Mouse (Mus musculus) midbrain, embryonic 14.5 days (tissue): ENCODE measurements around the gene Col18a1. TPM values are rescaled to one million over a fixed set of nuclear protein-coding genes. Genes with fewer than 3 reads are reported as not detected.

ENCODE experiments used
- ATAC-seq: fragments of 200-750 bp; cut with Nextera tagmentation; 2 replicates; pipeline ENCODE4 v1.8.0; 2017; ENCODE audit warnings: moderate number of reproducible peaks, moderate library complexity; ENCODE audit not compliant: low FRiP score, low TSS enrichment
- DNase-seq: peaks from one replicate; pipeline ENCODE4 v3.0.0-alpha.2; 2015
- H3K27ac ChIP-seq: fragments of 300-500 bp; sonication (generic); replicated peaks from 2 replicates; pipeline ENCODE4 v1.5.1; 2014; ENCODE audit warnings: mild to moderate bottlenecking, low read depth, low read length, moderate library complexity
- H3K27me3 ChIP-seq: fragments of 300-500 bp; sonication (generic); 2 replicates; pipeline ENCODE4 v1.6.1; 2014; ENCODE audit warnings: low read length, control low read depth, mixed read lengths; ENCODE audit not compliant: control insufficient read depth, insufficient read depth
- H3K36me3 ChIP-seq: fragments of 300-500 bp; sonication (generic); 2 replicates; pipeline ENCODE4 v1.6.1; 2014; ENCODE audit warnings: low read length, control low read depth; ENCODE audit not compliant: control insufficient read depth, insufficient read depth
- H3K4me1 ChIP-seq: fragments of 300-500 bp; sonication (generic); 2 replicates; pipeline ENCODE4 v1.6.1; 2014; ENCODE audit warnings: mild to moderate bottlenecking, antibody characterized with exemption, low read length, control low read depth; ENCODE audit not compliant: control insufficient read depth, insufficient read depth
- H3K4me2 ChIP-seq: fragments of 300-500 bp; sonication (generic); 2 replicates; pipeline ENCODE4 v1.6.1; 2014; ENCODE audit warnings: mild to moderate bottlenecking, low read length, moderate library complexity
- H3K4me3 ChIP-seq: fragments of 300-500 bp; sonication (generic); replicated peaks from 2 replicates; pipeline ENCODE4 v1.5.1; 2014; ENCODE audit warnings: low read depth, low read length
- H3K9ac ChIP-seq: fragments of 300-500 bp; sonication (generic); replicated peaks from 2 replicates; pipeline ENCODE4 v1.6.1; 2014; ENCODE audit warnings: mild to moderate bottlenecking, low read length, moderate library complexity
- H3K9me3 ChIP-seq: fragments of 300-500 bp; sonication (generic); 2 replicates; pipeline ENCODE4 v1.6.1; 2016; ENCODE audit warnings: low read length, control low read depth, mixed read lengths; ENCODE audit not compliant: control insufficient read depth
- WGBS: fragments of 180-500 bp; shearing (Covaris S2); extraction: QIAGEN DNeasy Blood & Tissue Kit; methylation state at CpG from one replicate; pipeline ENCODE4 v1.1.7; 2014; 5-methylcytosine and 5-hydroxymethylcytosine counted together
- polyA plus RNA-seq: library from polyadenylated mRNA; unstranded; fragments of >200 nt; fragmentation: Nextera tagmentation; extraction: Ambion mirVana; gene quantifications from 2 replicates; pipeline ENCODE4 v1.2.1, GENCODE M21; 2014

Col18a1 gene
- polyA plus RNA-seq, 1 experiment from 2014 or later = 33.0 TPM

DNA sequence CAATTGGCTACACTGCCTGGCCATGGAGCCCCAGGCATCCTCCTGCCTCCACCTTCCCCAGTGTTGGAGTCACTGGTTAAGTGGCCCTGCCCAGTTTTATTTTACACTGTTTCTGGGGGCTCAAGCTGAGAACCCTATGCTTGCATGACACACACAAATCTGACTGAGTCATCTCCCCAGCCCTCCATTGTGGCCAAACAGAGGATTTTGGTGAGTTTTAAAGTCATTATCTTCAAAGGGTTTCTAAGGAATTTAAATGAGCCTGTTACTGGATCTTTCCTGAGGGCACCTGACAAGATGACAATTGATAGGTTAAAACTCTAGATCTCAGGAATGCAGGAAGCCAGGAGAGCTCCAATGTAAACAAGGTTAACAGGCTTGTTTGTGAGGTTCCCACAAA is 27.1 kb upstream of the Col18a1 start:
- Histone ChIP-seq H3K36me3 (no peaks in the 10 kb centered on the region), H3K27ac (no peak overlapping the region), H3K4me1 (peaks cover 13% of the 10 kb centered on the region), H3K9me3 (no peaks in the 10 kb centered on the region), H3K4me3 (no peak overlapping the region), H3K27me3 (no peaks in the 10 kb centered on the region), H3K9ac (no peak overlapping the region), H3K4me2 (no peak overlapping the region)
- ATAC-seq = no peak
- DNase-seq = no peak

- ATAC-seq (no peak), DNase-seq (no peak)
- H3K9me3 ChIP-seq = no peaks in the 10 kb centered on the region
- no peaks in the 10 kb centered on the region for H3K27me3 ChIP-seq
- no peaks in the 10 kb centered on the region for H3K36me3 ChIP-seq
- H3K27ac ChIP-seq = no peak overlapping the region
- no peak overlapping the region for H3K4me3 ChIP-seq
- no peak overlapping the region for H3K9ac ChIP-seq
- no peak overlapping the region for H3K4me2 ChIP-seq
- 88% methylated on average over 17 of the region's 17 CpGs for WGBS
- peaks cover 13% of the 10 kb centered on the region for H3K4me1 ChIP-seq
Observed at GRCm38 (mm10) chr10:77192745-77193144, 26.4 kb upstream of the Col18a1 start.

GRCm38 (mm10) chr10:77190967-77191915 is 24.9 kb upstream of the Col18a1 start:
- DNase-seq (peak; percentile 64), ATAC-seq (peak; percentile 37; the same call in 1 of the 2 replicates)
- no peak overlapping the region for H3K27ac ChIP-seq
- H3K9ac ChIP-seq = no peak overlapping the region
- peaks cover 13% of the 10 kb centered on the region for H3K4me1 ChIP-seq
- H3K4me2 ChIP-seq = no peak overlapping the region
- no peaks in the 10 kb centered on the region for H3K36me3 ChIP-seq
- H3K4me3 ChIP-seq = no peak overlapping the region
- no peaks in the 10 kb centered on the region for H3K9me3 ChIP-seq
- H3K27me3 ChIP-seq = no peaks in the 10 kb centered on the region
- WGBS = 15% methylated on average over 10 of the region's 10 CpGs

DNA sequence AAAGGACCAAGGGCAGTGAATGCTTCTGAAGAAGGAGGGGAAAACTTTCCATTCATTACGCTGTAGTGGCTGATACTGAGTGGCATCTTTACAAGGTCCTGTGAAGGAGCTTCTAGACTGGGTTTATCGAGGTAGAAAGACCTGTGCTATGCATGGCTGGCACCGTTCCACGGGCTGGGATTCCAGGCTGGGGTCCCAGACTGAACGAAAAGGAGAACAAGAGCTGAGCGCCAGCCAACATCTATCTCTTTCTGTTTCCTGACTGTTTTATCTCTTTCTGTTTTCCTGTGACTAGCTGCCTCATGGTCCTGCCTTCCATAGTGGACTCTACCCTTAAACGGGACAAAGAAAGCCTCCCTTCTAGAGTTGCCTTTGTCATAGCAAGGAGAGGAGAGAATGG is 21.1 kb upstream of the Col18a1 start:
- no peak overlapping the region for H3K4me3 ChIP-seq
- H3K36me3 ChIP-seq = no peaks in the 10 kb centered on the region
- WGBS = 84% methylated on average over 7 of the region's 7 CpGs

GRCm38 (mm10) chr10:77182804-77183331 is 16.5 kb upstream of the Col18a1 start:
- Histone ChIP-seq H3K9me3 (no peaks in the 10 kb centered on the region), H3K4me1 (no peaks in the 10 kb centered on the region), H3K36me3 (no peaks in the 10 kb centered on the region), H3K4me3 (no peak overlapping the region), H3K4me2 (no peak overlapping the region), H3K27me3 (no peaks in the 10 kb centered on the region), H3K27ac (no peak overlapping the region), H3K9ac (no peak overlapping the region)
- WGBS = 65% methylated on average over 3 of the region's 3 CpGs
- DNase-seq (no peak), ATAC-seq (no peak)

More for the DNA sequence above, 21.1 kb upstream of the Col18a1 start:
- ATAC-seq = no peak
- Histone ChIP-seq H3K4me1 (peaks cover 13% of the 10 kb centered on the region), H3K27ac (no peak overlapping the region), H3K9ac (no peak overlapping the region), H3K27me3 (no peaks in the 10 kb centered on the region), H3K4me2 (no peak overlapping the region), H3K9me3 (no peaks in the 10 kb centered on the region)
- no peak for DNase-seq

- no peak overlapping the region for H3K27ac ChIP-seq
- ATAC-seq (no peak), DNase-seq (no peak)
- H3K4me3 ChIP-seq = no peak overlapping the region
- H3K4me1 ChIP-seq = no peaks in the 10 kb centered on the region
- no peaks in the 10 kb centered on the region for H3K9me3 ChIP-seq
- H3K36me3 ChIP-seq = no peaks in the 10 kb centered on the region
- no peak overlapping the region for H3K4me2 ChIP-seq
- H3K27me3 ChIP-seq = no peaks in the 10 kb centered on the region
- WGBS = 80% methylated on average over 3 of the region's 3 CpGs
- no peak overlapping the region for H3K9ac ChIP-seq
Observed at GRCm38 (mm10) chr10:77180110-77180509, 13.8 kb upstream of the Col18a1 start.

DNA sequence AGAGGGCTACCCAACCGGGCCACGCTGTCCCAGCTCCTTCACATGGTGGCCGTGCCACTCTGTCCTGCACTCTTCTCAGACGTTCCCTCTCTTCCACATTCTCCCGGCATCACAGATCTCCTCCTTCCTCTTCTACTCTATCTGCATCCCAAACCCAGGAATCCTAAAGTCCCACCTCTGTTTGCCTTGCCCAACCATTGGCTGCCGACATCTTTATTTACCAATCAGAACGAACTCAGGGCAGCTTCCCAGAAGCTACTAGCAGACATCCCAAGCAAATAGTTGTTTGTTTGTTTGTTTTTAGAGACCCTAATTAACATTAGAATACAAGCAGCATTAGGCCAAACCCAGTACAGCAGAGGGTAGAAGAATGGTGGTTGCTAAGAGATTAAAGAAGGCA is 12.3 kb upstream of the Col18a1 start:
- H3K4me2 ChIP-seq = no peak overlapping the region
- WGBS = 80% methylated on average over 7 of the region's 7 CpGs
- H3K27me3 ChIP-seq = no peaks in the 10 kb centered on the region
- ATAC-seq (no peak), DNase-seq (no peak)
- H3K4me1 ChIP-seq = no peaks in the 10 kb centered on the region
- H3K9me3 ChIP-seq = no peaks in the 10 kb centered on the region
- H3K4me3 ChIP-seq = no peak overlapping the region
- H3K27ac ChIP-seq = no peak overlapping the region
- H3K9ac ChIP-seq = no peak overlapping the region
- H3K36me3 ChIP-seq = no peaks in the 10 kb centered on the region

DNA sequence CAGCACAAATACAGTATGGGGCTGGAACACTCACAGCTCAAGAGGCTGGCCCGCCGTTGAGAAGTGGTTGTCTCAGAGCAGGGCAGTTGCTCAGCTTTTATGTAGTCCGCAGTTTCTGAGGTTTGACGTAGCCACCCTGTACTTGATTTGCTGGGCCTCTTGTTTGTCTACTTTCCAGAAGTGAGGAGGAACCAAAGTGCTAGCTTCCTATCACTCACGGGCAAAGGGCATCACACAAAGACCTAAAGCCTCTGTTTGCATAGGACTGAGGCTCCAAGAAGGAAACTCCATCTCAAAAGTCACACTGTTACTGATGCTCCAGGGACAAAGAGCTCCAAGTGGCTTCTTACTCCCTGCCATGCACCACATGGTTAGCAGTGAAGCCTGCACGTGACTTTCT is 4.1 kb upstream of the Col18a1 start:
- ATAC-seq (no peak), DNase-seq (no peak)
- Histone ChIP-seq H3K4me3 (no peak overlapping the region), H3K4me1 (peaks cover 11% of the 10 kb centered on the region), H3K36me3 (no peaks in the 10 kb centered on the region), H3K27me3 (peaks cover 9% of the 10 kb centered on the region), H3K9ac (no peak overlapping the region), H3K9me3 (no peaks in the 10 kb centered on the region), H3K4me2 (no peak overlapping the region), H3K27ac (no peak overlapping the region)
- WGBS = 91% methylated on average over 6 of the region's 6 CpGs
